Mouse (Mus musculus): Measurements from ENCODE around the gene Pdzd9. TPM values are rescaled to one million over a fixed set of nuclear protein-coding genes. Genes with fewer than 3 reads are reported as not detected.
"Not testable (repeated sequence)": the region's sequence is repeated elsewhere in the genome, so short reads cannot be mapped to it uniquely, and the experiment has no call there.

Gene Pdzd9
- 0.22 and 0.43 TPM in 2 replicates for polyA plus RNA-seq (2015; fragmentation: Nextera tagmentation; extraction: Ambion mirVana)

DNA sequence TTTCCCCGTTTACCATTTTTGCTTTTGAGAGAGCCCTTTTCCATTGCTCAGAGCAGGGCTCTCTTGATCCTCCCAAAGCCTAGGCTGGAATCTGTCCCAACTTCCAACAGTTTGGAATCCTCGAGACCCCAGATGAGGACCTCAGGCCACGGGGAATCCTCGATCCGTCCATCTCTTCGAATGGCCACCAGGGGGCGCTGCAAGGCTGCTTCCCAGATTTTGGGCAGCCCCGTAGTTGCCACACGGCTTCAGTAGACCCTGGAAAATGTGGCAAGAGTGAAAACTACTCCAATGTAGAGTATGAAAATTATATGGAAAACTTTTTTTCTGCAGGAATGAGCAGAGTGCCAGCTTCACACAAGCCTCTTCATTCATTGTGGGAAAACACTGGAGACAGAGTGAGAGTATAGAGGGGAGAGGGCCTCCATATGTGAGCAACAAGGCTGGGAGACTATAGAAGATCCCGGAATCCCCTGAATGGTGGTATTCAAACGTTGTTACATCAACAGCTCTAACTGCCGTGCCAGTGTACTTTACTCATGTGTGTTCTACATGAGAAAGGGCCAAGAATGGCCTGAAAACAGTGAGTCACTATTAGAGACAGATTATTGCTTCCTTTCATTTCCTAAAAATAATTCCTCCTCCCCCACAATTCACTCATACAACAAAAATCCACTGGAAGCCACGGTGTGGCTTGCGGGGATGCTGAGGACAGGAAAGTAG is at the start of gene Pdzd9:
Pdzd9 (minus strand) TSS at position 191 of the 723 bp plus-strand sequence.
- peak; percentile 68 for DNase-seq (ENCODE audit: low spot score)

DNA sequence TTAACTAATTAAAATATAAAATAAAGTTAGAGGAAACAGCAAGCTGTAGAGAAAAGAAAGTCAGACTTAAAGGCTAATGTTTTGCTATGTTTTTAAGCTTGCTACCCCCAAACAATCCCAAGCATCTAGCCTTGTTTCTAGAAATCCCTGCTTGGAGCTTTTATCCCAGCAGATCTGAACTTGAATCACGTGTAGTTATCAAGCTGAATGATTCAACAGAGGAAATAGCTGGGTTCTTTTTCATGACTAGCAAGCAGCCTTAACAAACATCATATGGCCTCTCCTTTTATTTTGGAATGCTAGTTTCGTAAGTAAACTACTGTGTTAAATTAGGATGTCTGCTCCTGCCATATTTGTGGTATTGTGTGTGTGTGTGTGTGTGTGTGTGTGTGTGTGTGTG is 47.1 kb upstream of the Pdzd9 start:
- DNase-seq (ENCODE audit: low spot score), result no peak

DNA sequence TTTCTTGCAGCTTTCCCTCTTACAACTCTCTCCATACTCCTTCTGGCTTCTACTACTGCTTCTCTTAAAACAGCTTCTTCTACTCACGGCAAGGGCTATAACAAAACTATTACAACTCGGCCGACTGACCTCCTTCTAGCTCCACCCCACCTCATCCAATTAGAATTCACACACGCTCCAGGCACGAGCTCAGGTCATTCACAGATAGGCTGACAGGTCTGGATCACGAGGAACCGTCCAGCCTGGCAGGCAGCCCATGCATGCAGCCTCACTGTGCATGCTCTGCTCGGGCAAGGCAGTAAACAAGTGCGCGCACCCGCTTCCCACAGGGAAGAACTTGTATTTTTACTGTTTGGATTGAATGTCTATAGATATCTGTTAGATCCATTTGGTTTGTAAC is 43.8 kb upstream of the Pdzd9 start:
- not testable (repeated sequence) for DNase-seq (ENCODE audit: low spot score)

DNA sequence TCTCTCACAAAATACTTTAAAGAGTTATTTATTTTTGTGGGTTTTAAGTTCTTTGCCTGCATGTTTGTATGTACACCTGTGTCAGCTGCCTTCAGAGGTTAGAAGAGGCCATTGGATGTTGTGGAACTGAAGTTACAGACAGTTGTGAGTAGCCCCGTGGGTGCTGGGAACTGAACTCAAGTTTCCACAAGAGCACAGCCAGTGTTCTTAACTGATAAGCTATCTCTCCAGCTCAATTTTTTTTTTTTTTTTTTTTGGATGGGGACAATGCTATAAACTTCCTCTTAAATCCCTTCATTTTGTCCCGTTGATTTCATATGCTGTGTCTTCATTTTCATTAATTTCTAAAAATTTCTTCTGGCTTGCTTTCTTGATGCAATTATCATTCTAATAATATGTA is 43.1 kb upstream of the Pdzd9 start:
- DNase-seq (ENCODE audit: low spot score), result no peak

DNA sequence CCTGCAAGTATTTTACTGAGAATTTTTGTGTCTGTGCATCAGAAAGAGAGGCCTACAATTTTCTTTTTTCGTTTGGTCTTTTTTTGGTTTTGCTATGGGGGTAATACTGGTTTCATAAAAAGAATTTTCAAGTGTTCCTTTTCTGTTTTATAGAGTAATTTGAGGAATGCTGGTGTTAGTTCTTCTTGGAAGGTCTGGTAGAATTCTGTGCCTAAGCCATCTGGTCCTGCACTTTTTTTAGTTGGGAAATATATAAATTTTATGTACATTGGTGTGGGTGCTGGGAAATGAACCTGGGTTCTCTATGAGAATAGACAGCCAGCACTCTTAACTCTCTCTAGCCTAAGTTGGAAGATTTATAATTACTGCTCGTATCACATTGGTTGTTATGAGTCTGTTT is 41.9 kb upstream of the Pdzd9 start:
- no peak for DNase-seq (ENCODE audit: low spot score)

DNA sequence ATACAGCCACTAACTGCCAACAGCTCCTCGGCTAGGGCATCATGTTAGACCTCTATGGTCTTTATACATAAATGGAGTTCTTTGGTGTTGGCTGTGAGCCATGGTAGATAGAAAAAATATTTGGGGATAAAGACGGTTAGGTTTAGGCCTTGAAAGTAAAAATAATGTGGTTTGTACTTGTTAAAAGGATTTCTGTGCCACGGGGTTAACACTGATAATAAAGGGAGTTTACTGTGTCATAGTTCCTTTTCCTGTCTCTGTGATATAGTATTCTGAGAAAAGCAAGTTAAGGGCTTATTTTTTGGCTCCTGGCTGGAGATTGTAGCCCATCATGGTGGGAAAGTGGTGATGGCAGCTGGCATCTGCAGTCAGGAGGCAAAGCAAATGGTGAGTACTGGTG is 33.7 kb upstream of the Pdzd9 start:
- no peak for DNase-seq (ENCODE audit: low spot score)

DNA sequence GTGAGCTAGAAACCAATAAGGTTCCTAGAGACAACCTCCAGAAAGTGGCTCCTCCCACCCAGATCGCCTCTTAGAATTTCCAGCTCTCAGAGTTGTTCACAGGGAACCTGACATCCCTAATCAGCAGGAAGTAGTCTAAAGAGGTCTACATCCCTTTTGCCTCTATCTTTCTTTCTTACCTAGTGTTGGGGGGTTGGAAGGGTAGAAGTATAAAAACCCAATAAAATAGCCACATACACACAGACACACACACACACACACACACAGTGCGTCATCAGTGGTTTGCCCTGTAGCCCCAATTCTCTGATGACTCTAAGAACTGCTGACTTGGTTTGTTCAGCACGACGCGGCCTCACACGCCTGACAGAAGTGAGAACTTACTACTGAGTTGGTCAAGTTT is 29.4 kb upstream of the Pdzd9 start:
- DNase-seq (ENCODE audit: low spot score), result no peak

DNA sequence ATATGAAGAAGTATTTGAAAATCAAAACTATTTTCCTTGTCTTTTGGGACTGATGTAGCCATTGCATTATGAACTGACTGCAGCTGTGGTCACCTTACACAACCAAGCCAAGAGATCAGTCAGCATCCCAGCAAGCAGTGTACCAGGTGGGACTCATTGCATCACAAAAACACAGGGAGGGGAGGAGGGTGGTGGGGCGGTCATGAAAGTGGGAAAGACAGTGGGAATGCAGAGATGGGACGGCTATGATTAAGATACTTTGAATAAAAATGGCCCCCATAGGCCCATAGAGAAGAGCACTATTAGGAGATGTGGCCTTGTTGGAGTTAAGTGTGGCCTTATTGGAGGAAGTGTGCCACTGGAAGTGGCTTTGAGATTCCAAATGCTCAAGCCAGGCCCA is 26.2 kb upstream of the Pdzd9 start:
- DNase-seq (ENCODE audit: low spot score), result no peak

DNA sequence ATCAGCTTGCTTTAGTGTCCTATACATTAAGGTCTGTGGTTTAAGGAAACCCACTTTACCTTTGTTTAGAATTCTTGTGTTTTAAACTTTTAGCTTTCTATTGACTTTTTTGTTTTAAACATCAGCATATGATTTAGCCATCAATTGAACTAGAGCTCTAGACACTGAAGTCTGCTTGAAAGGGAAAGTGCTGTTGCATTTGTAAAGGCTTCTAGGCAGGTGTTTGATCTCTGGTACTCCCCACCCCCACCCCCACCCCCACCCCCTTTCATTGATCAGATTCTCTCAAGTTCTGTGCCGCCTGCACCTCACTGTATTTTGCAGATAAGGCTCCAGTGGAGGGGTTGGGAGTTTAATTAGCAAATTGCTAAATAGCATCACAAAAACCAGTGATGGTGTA is 25.5 kb upstream of the Pdzd9 start:
- no peak for DNase-seq (ENCODE audit: low spot score)

DNA sequence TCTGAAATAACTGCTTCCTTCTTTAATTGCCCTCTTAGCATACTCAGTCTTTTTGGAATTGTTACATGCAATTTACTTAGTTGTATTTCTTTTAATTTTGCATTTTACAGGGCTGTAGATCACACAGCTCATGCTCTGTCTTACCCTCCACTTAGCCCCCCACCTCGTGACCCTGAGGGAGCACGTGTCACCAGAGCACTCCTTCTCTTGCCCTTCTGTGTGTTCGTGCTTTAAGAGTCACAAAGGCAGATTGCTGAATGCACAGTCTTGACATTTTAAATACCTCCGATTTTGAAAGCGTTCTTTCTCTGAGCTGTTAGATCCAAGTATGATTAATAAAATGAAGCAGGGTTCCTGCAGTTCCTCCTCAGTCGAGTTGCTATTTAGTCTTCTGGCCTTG is 25.1 kb upstream of the Pdzd9 start:
- DNase-seq (ENCODE audit: low spot score), result no peak

DNA sequence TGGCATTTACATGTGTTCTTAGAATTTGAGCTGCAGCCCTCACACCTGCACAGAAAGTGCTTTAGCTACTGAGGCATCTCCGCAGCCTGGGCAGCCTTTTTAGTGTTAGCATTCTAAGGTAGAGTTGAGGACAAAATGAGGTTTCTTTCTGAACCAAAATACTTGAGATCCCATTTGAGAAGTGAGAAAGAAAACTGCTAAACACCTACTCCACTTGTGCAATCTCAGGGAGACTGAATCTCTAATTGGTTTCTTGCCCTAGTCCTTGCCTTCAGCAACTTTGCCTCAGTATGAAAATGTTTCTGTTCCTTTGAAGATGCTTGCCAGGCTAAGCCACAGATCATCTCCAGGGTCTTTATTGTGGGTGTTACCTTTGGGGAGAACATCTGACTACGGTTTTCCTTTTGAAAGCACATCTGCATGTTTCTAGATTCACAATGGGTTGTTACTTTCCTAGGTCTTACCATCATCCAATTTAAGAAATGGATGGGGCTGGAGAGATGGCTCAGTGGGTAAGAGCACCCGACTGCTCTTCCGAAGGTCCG is 23.8 kb upstream of the Pdzd9 start:
- peak; percentile 76 for DNase-seq (ENCODE audit: low spot score)

DNA sequence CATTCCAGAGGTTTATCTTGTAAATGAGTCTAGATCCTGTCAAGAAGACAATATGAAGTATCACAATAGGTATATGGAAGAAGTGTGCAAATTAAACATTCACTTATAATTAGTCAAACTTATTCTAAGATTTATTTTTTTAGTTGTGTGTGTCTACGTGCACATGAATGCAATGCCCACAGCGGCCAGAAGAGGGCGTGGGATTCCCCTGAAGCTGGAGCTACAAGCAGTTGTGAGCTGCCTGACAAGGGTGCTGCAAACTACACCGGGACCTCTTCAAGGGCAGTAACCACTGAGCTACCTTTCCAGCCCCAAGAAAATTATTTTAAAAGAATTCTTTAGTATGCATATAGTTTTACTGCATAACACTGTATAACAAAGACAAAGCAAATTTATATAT is 20.5 kb upstream of the Pdzd9 start:
- peak; percentile 21 for DNase-seq (ENCODE audit: low spot score)

DNA sequence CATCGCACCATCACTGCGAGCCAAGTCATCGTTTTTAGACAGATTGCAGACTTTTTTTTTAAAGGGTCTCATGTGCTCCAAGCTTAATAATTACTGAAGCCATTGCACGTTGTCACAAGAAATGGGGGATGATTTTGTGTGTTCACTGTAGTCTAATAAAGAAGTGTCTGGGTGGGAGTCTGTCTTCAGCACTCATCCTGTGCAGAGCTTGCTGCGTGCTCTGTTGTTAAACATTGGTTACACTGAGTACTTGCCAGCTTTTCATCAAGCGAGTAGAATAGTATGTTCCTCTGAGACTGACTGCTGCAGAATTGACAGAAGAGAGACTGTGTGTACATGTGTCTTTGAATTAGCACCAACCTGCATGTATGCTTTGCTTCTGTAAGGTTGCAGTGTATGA is 15.1 kb upstream of the Pdzd9 start:
- DNase-seq (ENCODE audit: low spot score), result no peak

DNA sequence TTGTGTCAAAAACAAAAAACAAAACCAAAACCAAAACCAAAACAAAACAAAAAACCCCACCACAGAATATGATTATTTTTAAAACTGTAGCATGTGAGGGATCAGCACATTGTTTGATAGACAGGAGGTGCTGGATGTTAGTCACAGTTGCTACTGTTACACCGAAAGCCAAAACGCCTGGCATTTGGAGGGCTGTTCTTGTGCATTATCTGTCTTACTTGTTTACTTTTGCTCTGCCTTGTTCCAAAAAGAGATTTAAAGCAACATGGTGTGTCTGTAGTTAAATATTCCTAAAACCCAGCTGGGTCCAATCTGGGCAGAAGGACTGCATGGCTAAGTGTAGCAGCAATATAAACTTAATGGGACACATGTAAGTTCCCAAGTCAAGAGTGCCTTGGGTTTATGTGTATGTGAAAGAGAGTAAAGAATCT is 14.6 kb upstream of the Pdzd9 start:
- no peak for DNase-seq (ENCODE audit: low spot score)

DNA sequence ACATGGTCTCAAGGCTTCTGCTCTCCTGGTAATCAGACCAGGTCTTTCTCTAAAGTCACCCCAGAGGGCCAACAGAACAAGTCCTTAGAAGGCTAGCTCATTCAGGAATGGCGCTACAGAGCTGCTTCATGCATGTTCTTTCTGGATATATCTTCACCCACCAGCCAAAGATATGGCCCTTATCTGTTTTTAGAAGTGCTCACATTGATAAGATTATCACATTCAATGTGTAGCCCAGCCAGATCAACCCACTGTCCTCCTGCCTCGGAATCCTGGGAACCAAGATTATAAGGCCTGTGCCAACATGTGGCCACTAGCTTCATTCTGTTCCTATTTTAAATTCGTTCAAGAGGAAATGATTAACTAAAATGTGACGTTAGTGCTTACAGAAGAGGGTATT is 11.9 kb upstream of the Pdzd9 start:
- DNase-seq (ENCODE audit: low spot score), result no peak

DNA sequence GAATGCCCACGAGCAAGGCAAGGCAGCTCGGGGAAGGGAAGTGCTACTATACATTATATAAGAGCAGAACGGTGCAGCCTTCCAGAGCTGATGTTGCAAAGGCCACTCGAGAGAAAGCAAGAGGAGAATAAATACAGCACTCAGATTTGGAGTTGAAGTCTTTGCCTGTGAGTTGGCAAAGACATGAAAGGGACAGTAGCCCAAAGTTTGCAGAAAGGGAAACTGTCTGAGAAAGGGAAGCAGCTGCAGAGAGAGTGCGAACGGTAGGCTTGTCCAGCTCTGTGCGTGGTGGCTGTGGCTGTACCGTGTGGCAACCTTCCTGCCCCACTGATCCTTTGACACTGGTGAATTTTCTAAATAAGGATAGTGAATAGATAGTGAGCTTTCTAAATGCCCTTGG is 8.9 kb upstream of the Pdzd9 start:
- peak; percentile 16 for DNase-seq (ENCODE audit: low spot score)

DNA sequence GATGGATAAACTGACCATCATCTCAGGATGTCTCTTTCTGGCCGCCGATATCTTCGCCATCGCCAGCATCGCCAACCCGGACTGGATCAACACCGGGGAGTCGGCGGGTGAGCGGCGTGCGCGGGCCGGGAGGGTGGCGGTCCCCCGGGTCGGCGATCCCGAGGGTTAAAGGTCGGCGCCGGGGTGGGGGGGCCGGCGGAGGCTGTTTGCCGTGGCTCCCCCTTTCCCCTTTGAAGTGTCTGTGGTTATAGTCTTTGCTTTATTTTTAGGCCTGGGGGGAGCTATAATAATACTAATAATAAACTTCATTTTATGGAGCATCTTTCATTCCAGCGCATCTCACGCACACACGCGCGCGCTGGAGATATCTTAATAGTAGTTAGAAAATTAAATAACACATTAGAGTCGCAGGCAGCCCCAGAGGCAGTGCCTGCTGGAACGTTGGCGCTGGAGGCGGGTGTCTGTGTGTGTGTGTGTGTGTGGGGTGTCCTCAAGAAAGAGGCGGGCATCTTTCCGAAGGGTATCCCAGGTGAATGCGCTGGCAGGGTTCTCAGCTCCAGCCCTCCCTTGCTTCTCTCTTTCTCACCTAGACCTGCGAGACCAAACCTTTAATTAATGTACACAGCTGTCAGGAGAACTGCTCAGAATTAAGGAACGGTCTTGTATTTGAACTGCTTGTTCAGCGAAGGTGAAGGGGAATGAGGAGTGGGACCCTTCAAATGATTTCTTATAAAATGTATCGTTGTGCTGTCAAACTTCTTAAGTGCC is 7.8 kb upstream of the Pdzd9 start:
- peak; percentile 22 for DNase-seq (ENCODE audit: low spot score)

DNA sequence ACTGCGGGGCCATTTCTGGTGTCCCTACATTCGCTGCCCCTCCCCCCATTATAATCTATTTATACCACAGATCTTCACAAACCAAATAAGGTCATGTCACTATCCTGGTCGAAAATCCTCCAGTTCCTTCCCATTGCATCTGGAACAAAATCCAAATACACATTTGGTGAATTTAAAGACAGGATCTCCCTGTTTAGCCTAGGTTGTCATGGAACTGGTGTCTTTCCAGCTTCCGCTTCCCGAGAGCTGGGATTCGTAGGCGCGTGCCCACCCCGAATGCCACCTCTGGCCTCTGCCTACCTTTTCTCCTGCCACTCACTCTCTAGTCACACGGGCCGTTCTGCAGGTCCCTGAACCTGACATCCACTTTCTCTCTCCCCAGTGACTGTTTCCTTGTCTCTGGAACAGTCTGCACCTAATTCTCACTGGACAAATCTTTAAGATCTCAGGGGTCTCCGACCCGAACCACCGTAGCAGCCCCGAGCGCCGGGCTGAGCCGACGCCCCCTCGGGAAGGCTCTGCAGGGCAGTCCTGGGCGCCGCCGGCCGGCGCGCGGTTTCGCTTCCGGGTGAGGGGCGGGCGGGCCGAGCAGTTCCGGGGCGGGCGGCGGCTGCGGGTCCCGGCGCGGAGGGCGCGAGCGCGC is 7.0 kb upstream of the Pdzd9 start, which contains the start of gene Mosmo:
Mosmo (plus strand) TSS at position 618 of the 643 bp plus-strand sequence.
- DNase-seq (ENCODE audit: low spot score), result peak; percentile 73

DNA sequence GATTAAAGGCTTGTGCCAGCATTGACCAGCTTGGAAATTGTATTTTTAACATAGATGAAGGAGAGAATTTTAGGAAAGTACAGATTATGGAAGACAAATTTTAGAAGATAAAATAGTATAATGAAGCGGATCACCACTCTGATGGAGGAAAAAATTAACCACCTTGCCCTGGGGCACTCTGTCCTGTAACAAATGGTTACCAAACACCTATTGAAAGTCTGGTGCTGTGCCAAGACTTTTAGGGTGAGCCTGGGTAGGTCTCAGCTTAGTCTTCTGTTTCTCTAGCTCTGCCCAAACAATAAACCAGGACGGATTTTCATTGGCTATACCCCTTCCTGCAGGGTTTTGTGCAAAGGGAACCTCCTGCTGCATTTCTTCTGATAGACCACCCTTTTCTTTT is 1.1 kb upstream of the Pdzd9 start:
- DNase-seq (ENCODE audit: low spot score), result no peak

DNA sequence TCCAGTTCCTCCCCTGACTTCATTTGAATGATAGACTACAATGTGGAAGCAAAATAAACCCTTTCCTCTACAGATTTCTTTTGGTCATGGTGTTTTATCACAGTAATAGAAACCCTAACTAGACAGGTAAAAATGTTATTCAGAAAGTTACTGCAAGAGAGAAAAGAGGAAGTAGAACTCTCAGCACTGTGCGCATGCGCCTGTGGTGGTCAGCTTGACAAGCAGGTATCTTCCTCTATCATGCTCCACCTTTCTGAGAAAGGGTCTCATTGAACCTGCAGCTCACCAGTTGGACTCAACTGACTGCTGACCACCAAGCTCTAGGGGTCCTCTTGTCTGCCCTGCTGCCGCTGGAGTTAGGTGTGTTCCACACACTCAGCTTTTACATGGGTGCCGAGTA is 8.1 kb downstream of the Pdzd9 start:
- no peak for DNase-seq (ENCODE audit: low spot score)

DNA sequence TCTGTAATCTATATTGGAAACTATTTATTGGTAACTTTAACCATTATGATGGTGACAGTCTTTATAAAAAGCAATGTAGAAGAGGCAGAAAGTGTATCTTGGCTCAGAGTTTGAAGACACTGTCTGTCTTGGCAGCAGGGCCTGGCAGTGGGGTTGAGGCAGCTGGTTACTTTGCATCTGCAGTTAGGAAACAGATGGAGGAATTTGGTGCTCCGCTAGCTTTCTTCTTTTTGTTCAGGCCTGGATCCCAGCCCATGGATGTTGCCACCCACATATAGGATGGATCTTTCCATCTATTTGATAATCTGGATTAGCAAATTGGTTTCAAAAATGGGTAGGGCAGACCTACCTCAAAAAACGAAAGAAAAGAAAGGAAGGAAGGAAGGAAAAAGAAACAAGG is 22.3 kb downstream of the Pdzd9 start:
- DNase-seq (ENCODE audit: low spot score), result no peak

DNA sequence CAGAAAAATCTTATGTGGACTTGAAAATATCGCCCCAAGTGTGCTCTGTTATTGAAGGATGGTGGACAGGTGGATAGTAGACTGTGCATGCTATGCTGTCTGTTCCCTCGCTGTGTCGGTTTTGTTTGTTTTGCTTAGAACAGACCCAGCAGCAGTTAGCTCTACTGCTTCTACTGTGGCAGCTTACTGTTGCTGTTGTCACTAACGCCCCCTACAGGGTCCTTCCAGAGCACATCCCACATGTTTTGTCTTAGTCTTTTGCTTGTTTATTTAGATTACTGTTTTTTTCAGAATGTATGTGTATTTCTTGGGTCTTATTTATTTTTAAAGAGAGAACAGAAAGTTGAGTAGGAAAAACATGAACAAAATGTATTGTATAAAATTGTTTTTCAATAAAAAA is 26.9 kb downstream of the Pdzd9 start:
- peak; percentile 13 for DNase-seq (ENCODE audit: low spot score)

Measured in thymus, postnatal 0 days (tissue).